Comparison of ENCODE assay signal across 8 mouse cellular contexts in the genomic region with DNA sequence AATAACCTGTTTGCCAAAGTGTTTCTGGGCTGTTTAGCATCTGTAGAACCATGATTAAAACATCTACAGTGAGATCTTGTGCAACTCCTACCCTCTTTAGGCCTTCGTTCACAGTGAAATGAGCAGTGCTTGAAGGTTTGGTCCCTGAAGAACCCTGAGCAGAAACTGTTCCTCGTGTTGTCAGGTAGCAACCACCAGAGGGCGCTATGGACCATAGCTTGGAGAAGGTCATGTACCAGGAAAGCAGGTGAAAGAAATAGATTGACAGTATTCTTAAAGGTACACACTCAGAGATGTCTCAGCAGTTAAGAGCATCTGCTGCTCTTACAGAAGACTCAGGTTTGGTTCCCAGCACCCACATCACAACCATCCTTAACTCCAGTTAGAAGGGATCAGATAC. TPM values are rescaled to one million over a fixed set of nuclear protein-coding genes. Genes with fewer than 3 reads are reported as not detected.
DNase-seq lines count a peak whose midpoint lies in the region; ATAC-seq and TF ChIP-seq lines count a peak whose summit lies in the region.

No protein-coding gene starts in this region.

- DNase-seq in heart, adult 2 months: peak; percentile 36 to 66
- DNase-seq in heart, postnatal 25 days (ENCODE audit: low spot score): no peak
- DNase-seq in CD4-positive helper T cell, adult 2 months (ENCODE audit: low read depth, low spot score): peak; percentile 71
- peak; percentile 68 to 75 for DNase-seq in adrenal gland, adult 18-20 months (ENCODE audit: low spot score in 2 of 2)
- DNase-seq in lung, postnatal 0 days (ENCODE audit: low spot score): peak; percentile 48
- peak; percentile 31 to 36 for DNase-seq in thymus, adult 18-20 months
- no peak for DNase-seq in right cerebral cortex, postnatal 36 days (ENCODE audit: low spot score in 2 of 2)

- peak; percentile 55 for ATAC-seq in erythroid progenitor cell, adult 5-6 weeks (replicated peaks; ENCODE audit: low FRiP score, poor library complexity, severe bottlenecking)
- ATAC-seq in lung, postnatal 0 days: no peak

- H3K79me2 ChIP-seq in heart, adult 2 months (replicated peaks; ENCODE audit: control insufficient read depth, insufficient read depth, low read length): no peaks in the 10 kb centered on the region

- WGBS in heart, adult 2 months: 38% methylated on average over 3 of the region's 3 CpGs
- WGBS in lung, postnatal 0 days: 39% methylated on average over 3 of the region's 3 CpGs

- no peaks in the 10 kb centered on the region for H3K36me3 ChIP-seq in heart, adult 2 months (ENCODE audit: control insufficient read depth, insufficient read depth, low read length)
- H3K36me3 ChIP-seq in lung, postnatal 0 days (ENCODE audit: insufficient read depth, low read length): no peaks in the 10 kb centered on the region

- H3K4me2 ChIP-seq in lung, postnatal 0 days (replicated peaks; ENCODE audit: low read depth, low read length): no peak overlapping the region

- no peaks in the 10 kb centered on the region for H3K9me3 ChIP-seq in lung, postnatal 0 days (ENCODE audit: low read length)

- no peak for TF ChIP-seq POLR2A in heart, adult 2 months (IDR thresholded peaks at IDR 0.05; ENCODE audit: insufficient read depth, low read depth, low read length)

- H3K27ac ChIP-seq in heart, adult 2 months: no peak overlapping the region
- no peak overlapping the region for H3K27ac ChIP-seq in lung, postnatal 0 days (ENCODE audit: low read length)

- intact Hi-C loops in heart, adult 2 months (cut with DNase I): loop anchor here (1.0 kb wide), 1 partner anchor 146 kb away; no protein-coding TSS in a partner anchor
- intact Hi-C loops in heart, postnatal 25 days (cut with DNase I): loop anchor here (1.0 kb wide), 1 partner anchor 146 kb away; no protein-coding TSS in a partner anchor

- H3K4me3 ChIP-seq in heart, adult 2 months: no peak overlapping the region
- no peak overlapping the region for H3K4me3 ChIP-seq in lung, postnatal 0 days (ENCODE audit: low read depth, low read length)

- H3K27me3 ChIP-seq in heart, adult 2 months (ENCODE audit: control insufficient read depth, insufficient read depth, low read length): no peaks in the 10 kb centered on the region
- H3K27me3 ChIP-seq in lung, postnatal 0 days (replicated peaks; ENCODE audit: insufficient read depth, low read length): no peaks in the 10 kb centered on the region

- no peak for TF ChIP-seq EP300 in heart, adult 2 months (IDR thresholded peaks at IDR 0.05; ENCODE audit: insufficient read depth, low read depth, low read length)
- no peak for TF ChIP-seq EP300 in lung, postnatal 0 days (IDR thresholded peaks at IDR 0.05)

- TF ChIP-seq CTCF in heart, adult 2 months (IDR thresholded peaks at IDR 0.05): peak; percentile 90
- peak; percentile 77 for TF ChIP-seq CTCF in lung, postnatal 0 days (IDR thresholded peaks at IDR 0.05)

- no peaks in the 10 kb centered on the region for H3K4me1 ChIP-seq in heart, adult 2 months (ENCODE audit: control insufficient read depth, insufficient read depth, low read length)
- H3K4me1 ChIP-seq in lung, postnatal 0 days (ENCODE audit: insufficient read depth, low read depth, low read length): no peaks in the 10 kb centered on the region

- no peak overlapping the region for H3K9ac ChIP-seq in heart, adult 2 months (ENCODE audit: low read depth, low read length)
- H3K9ac ChIP-seq in lung, postnatal 0 days (replicated peaks; ENCODE audit: low read depth): no peak overlapping the region

RNA-seq across cellular contexts. Expression of gene Sap30l, which starts 13.5 kb away (rescaled TPM):
- 10 to 100 TPM; 43.2 to 49.2 TPM for total RNA-seq in heart, adult 2 months (2021)
- polyA plus RNA-seq in heart, adult 2 months (2012; rRNA removed): 18.8 and 21.2 TPM in 2 replicates
- 10 to 100 TPM; 37.2 to 40.7 TPM for total RNA-seq in heart, postnatal 25 days (2021)
- total RNA-seq in adrenal gland, adult 18-20 months (2021): 10 to 100 TPM; 48.5 to 62.8 TPM
- total RNA-seq in erythroid progenitor cell, adult 5-6 weeks (2015; ENCODE audit: low replicate concordance): 1.8 and 11.7 TPM in 2 replicates
- 1.3 and 5.9 TPM in 2 replicates for total RNA-seq in erythroid progenitor cell, adult 5-6 weeks (2017; ENCODE audit: low replicate concordance)
- 16.7 and 16.8 TPM in 2 replicates for polyA plus RNA-seq in lung, postnatal 0 days (2015; fragmentation: Nextera tagmentation; extraction: Ambion mirVana)

RNA-seq across cellular contexts. Expression of gene Hand1, which starts 44.7 kb away (rescaled TPM):
- not detected for total RNA-seq in heart, adult 2 months (2021)
- polyA plus RNA-seq in heart, adult 2 months (2012; rRNA removed): not detected in 2 replicates
- not detected for total RNA-seq in heart, postnatal 25 days (2021)
- total RNA-seq in adrenal gland, adult 18-20 months (2021): 1 to 10 TPM; 6.7 to 9.4 TPM
- total RNA-seq in erythroid progenitor cell, adult 5-6 weeks (2015; ENCODE audit: low replicate concordance): not detected in 2 replicates
- not detected in 2 replicates for total RNA-seq in erythroid progenitor cell, adult 5-6 weeks (2017; ENCODE audit: low replicate concordance)
- polyA plus RNA-seq in lung, postnatal 0 days (2015; fragmentation: Nextera tagmentation; extraction: Ambion mirVana): not detected in 2 replicates

Comparison
In these comparisons a context has a peak if more than half of its experiments do, and no peak if none do; other contexts are left out.
1. DNase-seq: peak in heart, adult 2 months (2 of 2), CD4-positive helper T cell, adult 2 months (single experiment), adrenal gland, adult 18-20 months (2 of 2), lung, postnatal 0 days (single experiment) and thymus, adult 18-20 months (2 of 2); none in heart, postnatal 25 days (single experiment) and right cerebral cortex, postnatal 36 days (0 of 2).
2. RNA of gene Hand1, which starts 44.7 kb away (total RNA-seq): 6.7 to 9.4 TPM in adrenal gland, adult 18-20 months; not detected in heart, postnatal 25 days, not detected in heart, adult 2 months and not detected in erythroid progenitor cell, adult 5-6 weeks; every median in the first group is over 4 times any median in the second.